Mouse (Mus musculus): ENCODE measurements around the gene Tbc1d19. TPM values are rescaled to one million over a fixed set of nuclear protein-coding genes. Genes with fewer than 3 reads are reported as not detected.

Gene Tbc1d19
- polyA plus RNA-seq, 1 experiment from 2014 or later, result 28.7 TPM

DNA sequence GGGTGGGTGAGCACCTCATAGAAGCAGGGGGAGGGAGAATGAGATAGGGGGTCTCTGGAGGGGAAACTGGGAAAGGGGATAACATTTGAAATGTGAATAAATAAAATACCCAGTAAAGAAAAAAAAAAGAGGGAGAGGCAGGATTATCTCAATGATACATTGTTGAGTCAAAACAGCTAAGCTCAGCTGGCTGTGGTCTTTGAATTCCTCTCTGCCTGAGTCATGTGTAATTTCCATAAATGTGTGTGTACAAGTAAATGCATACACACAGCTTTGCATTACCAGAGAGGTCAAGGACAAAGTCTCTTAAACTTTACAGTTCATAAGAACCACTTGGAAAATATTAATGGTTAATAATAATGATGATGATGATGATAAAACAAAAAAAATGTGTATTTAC is 143.8 kb downstream of the Tbc1d19 start:
- H3K36me3 ChIP-seq, result no peaks in the 10 kb centered on the region
- no peak overlapping the region for H3K4me2 ChIP-seq
- peaks cover 35% of the 10 kb centered on the region for H3K4me1 ChIP-seq
- H3K4me3 ChIP-seq, result no peak overlapping the region
- H3K9me3 ChIP-seq, result no peaks in the 10 kb centered on the region
- no peaks in the 10 kb centered on the region for H3K27me3 ChIP-seq (replicated peaks)
- no peak for ATAC-seq (ENCODE audit: extremely low read depth, insufficient number of reproducible peaks, low FRiP score, low TSS enrichment)
- H3K27ac ChIP-seq (replicated peaks), result no peak overlapping the region
- no peak overlapping the region for H3K9ac ChIP-seq

Other genes with a start within 250 kb of the Tbc1d19 start
- gene Cckar, start 101.9 kb upstream of the Tbc1d19 start, polyA plus RNA-seq (2015; fragmentation: Nextera tagmentation; extraction: Ambion mirVana), result 3.0 and 3.3 TPM in 2 replicates
- gene Stim2, start 188.9 kb downstream of the Tbc1d19 start, polyA plus RNA-seq (2015; fragmentation: Nextera tagmentation; extraction: Ambion mirVana), result 12.0 and 12.2 TPM in 2 replicates

Measured in heart, embryonic 13.5 days (tissue).